Mouse (Mus musculus) G1E (cell line): ENCODE data around the gene S100a4. TPM values are rescaled to one million over a fixed set of nuclear protein-coding genes. Genes with fewer than 3 reads are reported as not detected.

Experiments
- ATAC-seq: 2 replicates; pipeline ENCODE4 v1.8.0; 2016; ENCODE audit warnings: mild to moderate bottlenecking; ENCODE audit not compliant: insufficient number of reproducible peaks, poor library complexity, low FRiP score, severe bottlenecking; ENCODE audit errors: extremely low read depth
- DNase-seq: peaks from one replicate; pipeline ENCODE4 v3.0.0; 2012; ENCODE audit warnings: low spot score
- H3K27me3 ChIP-seq: 2 replicates; pipeline ENCODE4 v1.6.1; 2012; ENCODE audit warnings: mild to moderate bottlenecking, low read length, inconsistent platforms; ENCODE audit not compliant: insufficient read depth
- H3K36me3 ChIP-seq: replicated peaks from 2 replicates; pipeline ENCODE3; 2012; ENCODE audit warnings: mild to moderate bottlenecking, inconsistent platforms
- H3K4me1 ChIP-seq: 2 replicates; pipeline ENCODE4 v1.6.1; 2012; ENCODE audit warnings: low read depth, low read length, inconsistent platforms, mixed read lengths; ENCODE audit not compliant: insufficient read depth
- H3K4me3 ChIP-seq: 2 replicates; pipeline ENCODE4 v1.5.1; 2012; ENCODE audit warnings: low read depth, mild to moderate bottlenecking, inconsistent platforms, low read length, moderate library complexity, mixed read lengths
- H3K9me3 ChIP-seq: replicated peaks from 2 replicates; pipeline ENCODE4 v1.6.1; 2012; ENCODE audit warnings: inconsistent platforms
- CTCF ChIP-seq: IDR thresholded peaks from 2 replicates; pipeline ENCODE4 v1.5.1; 2012; ENCODE audit warnings: low read depth, low read length, inconsistent platforms, mixed read lengths
- GATA1 ChIP-seq: IDR thresholded peaks from 2 replicates; pipeline ENCODE4 v1.6.1; 2012; ENCODE audit warnings: borderline replicate concordance, low read length, inconsistent platforms, mixed read lengths
- GATA2 ChIP-seq: IDR thresholded peaks from 2 replicates; pipeline ENCODE4 v1.6.1; 2012; ENCODE audit warnings: low read depth, low read length, inconsistent platforms, borderline replicate concordance
- POLR2AphosphoS5 ChIP-seq: IDR thresholded peaks from 2 replicates; pipeline ENCODE4 v1.6.1; 2012; ENCODE audit warnings: low read depth, low read length, inconsistent platforms; ENCODE audit not compliant: insufficient replicate concordance
- TAL1 ChIP-seq: conservative IDR thresholded peaks from 2 replicates; pipeline ENCODE4 v1.6.1; 2012; ENCODE audit warnings: low read depth, low read length, inconsistent platforms, mixed read lengths
- polyA plus RNA-seq: library from polyadenylated mRNA; stranded (reverse); fragments of >175 nt; gene quantifications from 2 replicates; pipeline ENCODE4 v1.2.3, GENCODE M21; 2012
- total RNA-seq, 2 experiments: library from RNA; stranded (forward) in 1 of 2; stranded (reverse) in 1 of 2; fragments of 200-1000 nt in 1 of 2; fragments of >200 nt in 1 of 2; fragmentation: Nextera tagmentation in 1 of 2; gene quantifications; 2 replicates each; pipeline ENCODE4 v1.2.3; 2014 to 2017

The S100a4 gene
- total and polyA plus RNA-seq, 3 experiments = not detected

- TF ChIP-seq TAL1 = no peak
- no peak for TF ChIP-seq GATA2
- no peak for TF ChIP-seq POLR2AphosphoS5
- no peak for TF ChIP-seq CTCF
- no peak for TF ChIP-seq GATA1
- Histone ChIP-seq H3K36me3 (no peaks in the 10 kb centered on the region), H3K4me3 (no peak overlapping the region), H3K9me3 (no peaks in the 10 kb centered on the region), H3K4me1 (no peaks in the 10 kb centered on the region), H3K27me3 (peaks cover 3% of the 10 kb centered on the region; the same call in 1 of the 2 replicates)
- no peak for ATAC-seq
- no peak for DNase-seq
These were observed 25.7 kb downstream of the S100a4 start for GRCm38 (mm10) chr3:90629298-90629697.

- ATAC-seq (no peak), DNase-seq (no peak)
- Histone ChIP-seq H3K4me3 (no peak overlapping the region), H3K4me1 (no peaks in the 10 kb centered on the region), H3K27me3 (0 out of 2 replicates have a peak, but pooled peaks cover 5% of the 10 kb centered on the region), H3K36me3 (no peaks in the 10 kb centered on the region), H3K9me3 (no peaks in the 10 kb centered on the region)
- TF ChIP-seq POLR2AphosphoS5 (no peak), CTCF (no peak), GATA2 (no peak), GATA1 (no peak), TAL1 (no peak)
These were observed 28.4 kb downstream of the S100a4 start for GRCm38 (mm10) chr3:90631984-90632383.

- Histone ChIP-seq H3K4me1 (no peaks in the 10 kb centered on the region), H3K9me3 (no peaks in the 10 kb centered on the region), H3K27me3 (peaks cover 3% of the 10 kb centered on the region; the same call in 1 of the 2 replicates), H3K36me3 (no peaks in the 10 kb centered on the region), H3K4me3 (no peak overlapping the region)
- no peak for TF ChIP-seq POLR2AphosphoS5
- no peak for TF ChIP-seq GATA1
- TF ChIP-seq TAL1 = no peak
- no peak for TF ChIP-seq CTCF
- TF ChIP-seq GATA2 = no peak
- ATAC-seq (no peak), DNase-seq (no peak)
These were observed 35.1 kb downstream of the S100a4 start for GRCm38 (mm10) chr3:90638511-90639275.

GRCm38 (mm10) chr3:90639511-90640154, 36.1 kb downstream of the S100a4 start:
- peak; percentile 28; the same call in 1 of the 2 replicates for ATAC-seq
- no peak for TF ChIP-seq POLR2AphosphoS5
- TF ChIP-seq CTCF = peak; percentile 84
- H3K4me1 ChIP-seq = no peaks in the 10 kb centered on the region
- no peaks in the 10 kb centered on the region for H3K36me3 ChIP-seq
- no peak for DNase-seq
- H3K4me3 ChIP-seq = no peak overlapping the region
- H3K9me3 ChIP-seq = no peaks in the 10 kb centered on the region
- H3K27me3 ChIP-seq = peaks cover 3% of the 10 kb centered on the region; the same call in 1 of the 2 replicates

- TF ChIP-seq POLR2AphosphoS5 = no peak
- no peak for TF ChIP-seq GATA1
- TF ChIP-seq GATA2 = no peak
- TF ChIP-seq TAL1 = no peak
- no peak for TF ChIP-seq CTCF
- H3K9me3 ChIP-seq = no peaks in the 10 kb centered on the region
- no peaks in the 10 kb centered on the region for H3K4me1 ChIP-seq
- H3K36me3 ChIP-seq = no peaks in the 10 kb centered on the region
- peaks cover 3% of the 10 kb centered on the region; the same call in 1 of the 2 replicates for H3K27me3 ChIP-seq
- ATAC-seq = no peak
- no peak overlapping the region for H3K4me3 ChIP-seq
- no peak for DNase-seq
These were observed 37.4 kb downstream of the S100a4 start for GRCm38 (mm10) chr3:90640981-90641380.

- no peak for DNase-seq
- H3K9me3 ChIP-seq = no peaks in the 10 kb centered on the region
- no peaks in the 10 kb centered on the region for H3K4me1 ChIP-seq
- no peak for ATAC-seq
- H3K4me3 ChIP-seq = no peak overlapping the region
- no peaks in the 10 kb centered on the region for H3K36me3 ChIP-seq
- 0 out of 2 replicates have a peak, but pooled peaks cover 2% of the 10 kb centered on the region for H3K27me3 ChIP-seq
- no peak for TF ChIP-seq GATA2
- no peak for TF ChIP-seq POLR2AphosphoS5
- 0 out of 2 replicates have a peak, but pooled peaks have one; percentile 23 for TF ChIP-seq CTCF
- no peak for TF ChIP-seq GATA1
- TF ChIP-seq TAL1 = no peak
These were observed 40.6 kb downstream of the S100a4 start for GRCm38 (mm10) chr3:90644220-90644619.
